Mouse (Mus musculus) liver, adult 2 months (tissue): Measurements from ENCODE around the gene Hcn3.

Experiments used
- CTCF ChIP-seq: fragments of 200-500 bp; IDR thresholded peaks from 2 replicates; pipeline ENCODE4 v1.5.1; 2011; ENCODE audit warnings: low read depth, low read length, control low read depth
- POLR2A ChIP-seq: fragments of 200-500 bp; IDR thresholded peaks from 2 replicates; pipeline ENCODE4 v1.6.1; 2011; ENCODE audit warnings: low read length, control low read depth; ENCODE audit not compliant: insufficient read depth; ENCODE audit errors: extremely low read depth

DNA sequence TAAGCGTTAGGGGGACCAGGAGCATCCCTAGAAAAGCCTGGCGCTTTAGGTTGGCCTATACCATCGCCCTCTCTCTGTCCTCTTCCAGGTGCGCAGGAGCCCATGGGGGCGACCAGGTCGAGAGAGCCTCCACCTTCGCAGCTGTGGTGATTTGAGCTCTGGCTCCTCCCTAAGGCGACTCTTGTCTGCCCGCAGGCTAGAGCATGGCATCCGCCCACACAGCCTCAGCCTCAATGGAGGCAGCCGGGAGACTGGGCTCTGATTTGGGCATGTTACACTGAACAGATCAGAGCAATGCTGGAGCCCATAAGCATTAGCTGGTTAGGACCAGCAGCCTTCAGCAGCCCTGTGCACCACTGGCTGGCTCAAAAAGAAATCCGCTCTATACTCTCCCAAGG, 28.5 kb upstream of the Hcn3 start:
- TF ChIP-seq CTCF (no peak), POLR2A (no peak)
